Mouse (Mus musculus) cerebellum, adult (tissue): ENCODE results near the gene Trpv6.

ENCODE experiments used
- ATAC-seq: cut with Nextera tagmentation; 2 replicates; pipeline ENCODE4 v1.9.2; 2017; ENCODE audit warnings: mild to moderate bottlenecking, moderate library complexity, mixed read lengths; ENCODE audit not compliant: insufficient number of reproducible peaks, low FRiP score, low TSS enrichment

The Trpv6 gene

DNA sequence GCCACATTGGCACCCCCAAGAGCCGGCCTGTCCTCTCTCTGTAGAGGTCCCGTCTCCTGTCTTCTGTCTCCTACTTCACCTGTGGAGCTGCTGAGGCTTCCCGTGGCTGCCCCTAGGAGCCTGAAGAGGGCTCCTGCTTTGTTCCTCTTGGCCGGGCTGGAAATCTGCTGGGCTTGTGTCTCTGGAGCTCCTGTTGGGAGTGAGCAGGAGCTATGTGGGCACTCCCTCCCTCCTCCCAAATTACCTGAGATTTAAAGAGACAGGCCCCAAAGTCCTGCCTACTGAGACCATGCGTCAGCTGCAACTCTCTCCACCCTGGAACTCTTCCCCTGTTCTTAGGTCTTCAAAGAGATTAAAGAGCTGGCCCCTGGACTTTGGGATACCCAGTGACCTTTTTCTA, at the start of gene Trpv6:
TSS of gene Trpv6 (minus strand) at position 228 of the 400 bp plus-strand sequence.
- ATAC-seq, result no peak

DNA sequence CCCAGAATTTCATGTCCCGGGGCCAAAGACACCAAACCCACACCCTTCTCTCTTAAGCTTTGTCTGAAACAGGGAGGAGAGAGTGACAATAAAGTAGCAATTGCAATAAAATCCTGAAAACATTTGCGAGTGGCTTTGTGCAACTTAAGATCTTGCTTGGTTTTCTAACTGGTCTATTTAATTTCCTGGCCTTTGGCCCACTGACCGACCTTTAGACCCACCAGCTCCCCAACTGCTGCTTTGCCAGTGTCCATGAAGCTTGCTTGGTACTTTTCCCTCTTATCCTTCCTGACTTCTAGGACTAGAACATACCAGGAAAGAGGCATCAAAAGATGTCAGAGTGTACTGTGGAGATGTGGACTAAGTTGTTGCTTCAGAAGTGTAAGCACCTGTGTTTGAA, 49.4 kb upstream of the Trpv6 start:
- no peak for ATAC-seq

DNA sequence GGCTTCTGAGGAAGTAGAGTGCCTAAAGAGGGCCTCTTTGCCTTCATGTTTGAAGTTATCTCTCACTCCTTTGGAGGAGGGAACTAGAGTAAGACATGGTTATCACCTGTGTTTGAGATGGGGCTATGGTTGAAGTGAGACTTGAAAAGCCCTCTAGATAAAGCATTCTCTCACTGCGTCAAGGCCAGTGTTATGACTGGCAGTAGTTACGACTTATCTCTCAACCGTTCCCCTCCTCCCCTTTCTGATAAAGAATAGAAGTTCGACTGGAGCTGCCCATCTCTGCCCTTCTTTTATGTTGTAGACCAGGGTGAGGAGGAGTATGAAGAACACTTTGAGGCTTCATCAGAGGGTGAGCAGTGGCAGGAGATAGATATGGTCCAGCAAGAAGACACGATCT, 48.7 kb upstream of the Trpv6 start:
- ATAC-seq, result no peak

GRCm38 (mm10) chr6:41684131-41684530, 47.9 kb upstream of the Trpv6 start, which contains the start of gene Llcfc1:
Gene Llcfc1, plus strand, starts transcription at chr6:41684431.
- no peak for ATAC-seq

DNA sequence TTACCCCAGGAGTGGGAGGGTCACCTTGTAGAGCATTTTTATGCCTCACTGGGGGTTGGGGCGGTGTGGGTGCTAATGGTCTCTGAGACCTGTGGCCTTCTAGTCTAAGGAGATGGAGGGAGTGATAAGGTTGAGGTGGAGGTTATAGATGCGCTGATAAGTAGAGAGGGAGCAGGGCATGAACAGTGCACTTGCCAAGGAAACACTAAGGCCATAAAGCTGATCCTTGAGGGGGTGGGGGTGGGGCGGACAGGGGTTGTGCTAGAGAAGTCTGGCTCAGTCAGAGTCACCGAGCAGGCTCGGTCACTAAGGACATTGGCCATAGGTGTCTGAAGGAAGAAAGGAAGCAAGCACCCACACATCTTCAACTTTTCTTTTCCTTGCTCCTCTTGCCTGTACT, 45.5 kb upstream of the Trpv6 start:
- ATAC-seq, result no peak

GRCm38 (mm10) chr6:41680669-41681068, 44.5 kb upstream of the Trpv6 start, which contains the start of gene Trpv5:
Gene Trpv5, minus strand, starts transcription at chr6:41680769.
- no peak for ATAC-seq

DNA sequence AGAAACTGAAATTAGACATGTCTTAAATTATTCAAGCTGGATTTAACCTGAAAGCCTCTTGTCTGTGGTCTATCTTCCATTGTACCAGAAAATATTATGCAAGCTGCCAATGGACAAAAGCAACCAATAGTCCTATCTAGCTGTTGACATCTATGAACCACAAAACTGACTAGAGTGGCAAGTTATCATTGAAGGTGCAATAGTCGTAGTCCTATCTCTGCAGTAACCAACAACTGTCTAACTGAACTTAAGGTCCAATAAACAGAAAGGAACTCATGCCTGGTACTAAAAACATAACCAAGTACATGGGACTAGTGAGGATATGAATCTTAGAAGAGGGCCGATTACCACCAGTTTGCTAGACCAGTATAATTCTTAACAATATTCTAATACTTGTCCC, 40.3 kb upstream of the Trpv6 start:
- no peak for ATAC-seq

- no peak for ATAC-seq
Observed at GRCm38 (mm10) chr6:41662320-41662719, 26.1 kb upstream of the Trpv6 start.

GRCm38 (mm10) chr6:41658487-41658886, 22.3 kb upstream of the Trpv6 start:
- ATAC-seq, result no peak

GRCm38 (mm10) chr6:41654648-41655047, 18.4 kb upstream of the Trpv6 start:
- ATAC-seq, result no peak

- ATAC-seq, result no peak
Observed at GRCm38 (mm10) chr6:41653173-41653572, 17.0 kb upstream of the Trpv6 start.

DNA sequence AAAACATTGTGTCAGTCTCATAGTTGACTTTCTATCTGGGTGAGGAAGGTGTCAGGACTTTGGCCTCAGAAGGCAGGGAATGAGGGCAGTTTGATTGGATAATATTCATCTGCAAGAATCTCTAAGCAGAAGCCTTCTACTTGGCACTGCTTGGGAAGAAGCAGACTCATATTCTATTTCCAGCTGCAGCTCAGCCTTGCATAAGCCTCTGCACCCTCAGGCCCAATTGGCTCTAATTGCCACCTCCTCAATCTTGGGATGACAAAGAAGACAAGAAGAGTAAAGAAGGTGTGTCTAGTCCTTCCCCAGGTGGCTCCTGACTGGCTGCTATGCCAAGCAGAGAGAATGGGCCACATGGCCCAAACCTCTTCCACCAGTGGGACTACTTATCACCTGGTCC, 10.5 kb upstream of the Trpv6 start:
- no peak for ATAC-seq

DNA sequence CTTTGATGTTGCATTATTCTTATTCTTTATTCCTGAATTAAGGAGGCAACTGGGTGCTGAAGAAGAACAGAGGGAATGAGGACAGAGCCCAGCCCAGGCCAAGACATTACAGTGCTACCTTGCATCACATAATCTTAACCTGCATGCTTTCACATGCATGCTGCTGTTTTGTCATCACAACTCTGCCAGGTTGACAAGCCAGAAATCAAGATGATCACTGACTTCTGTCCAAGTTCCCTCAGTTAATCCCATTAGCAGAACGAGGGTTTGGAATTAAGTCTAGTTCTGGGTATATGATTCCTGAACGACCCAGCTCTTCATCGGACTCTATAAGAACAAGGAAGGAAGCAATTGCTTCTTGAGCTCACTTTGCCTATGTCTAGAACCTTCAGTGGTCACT, 10.0 kb upstream of the Trpv6 start:
- ATAC-seq, result no peak

- ATAC-seq, result no peak
Observed at GRCm38 (mm10) chr6:41643227-41643626, 7.0 kb upstream of the Trpv6 start.

DNA sequence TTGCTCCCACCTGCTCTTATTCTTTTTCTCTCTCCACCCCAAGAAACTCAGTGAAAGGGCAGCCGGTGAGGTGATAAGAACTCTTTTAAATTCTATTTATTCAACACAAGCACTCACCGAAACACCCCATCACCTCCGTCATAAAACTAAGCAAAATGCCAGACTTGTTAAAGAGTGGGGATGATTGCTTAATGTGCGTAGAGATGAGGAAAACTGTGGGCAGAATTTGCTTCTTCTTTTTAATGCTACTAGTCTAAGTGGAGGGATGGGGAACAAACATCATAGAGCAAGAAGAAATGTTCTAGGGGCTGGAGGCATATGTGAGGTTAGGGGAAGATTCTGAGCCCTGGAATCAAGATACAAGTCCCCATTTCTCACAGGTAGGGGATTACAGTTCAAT, 6.6 kb upstream of the Trpv6 start:
- ATAC-seq, result no peak

DNA sequence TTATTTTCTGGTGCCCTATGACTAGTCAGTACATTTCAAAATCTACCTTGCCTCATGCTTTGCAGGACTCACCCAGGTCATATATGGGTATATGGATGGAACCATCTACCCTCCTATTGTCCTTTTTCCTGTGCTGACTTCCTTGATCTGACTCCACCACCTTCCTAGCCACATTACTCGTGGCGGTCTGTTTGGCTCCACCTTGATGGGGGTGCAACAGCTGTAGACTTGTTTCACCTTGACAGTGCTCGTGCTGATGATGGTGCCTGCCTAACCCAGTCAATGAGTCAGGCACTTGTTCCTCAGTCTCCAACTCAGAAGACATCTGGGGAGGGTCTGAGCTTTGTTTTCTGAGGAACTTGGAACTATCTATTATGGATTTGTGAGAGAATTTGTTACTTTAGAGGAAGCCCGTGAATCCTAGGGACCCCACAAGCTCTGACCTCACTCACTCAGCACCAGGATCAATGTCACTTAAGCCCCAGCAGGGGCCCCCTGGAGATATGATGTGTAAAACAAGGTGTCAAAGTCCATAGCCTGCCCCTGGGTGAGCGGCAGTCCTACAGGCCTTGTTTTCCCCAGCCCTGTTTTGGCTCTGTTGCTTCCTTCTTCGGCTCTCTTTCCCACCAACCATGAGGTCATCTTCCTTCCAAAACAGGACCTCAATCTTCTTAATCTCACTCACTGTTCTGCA, 5.1 kb upstream of the Trpv6 start:
- no peak for ATAC-seq

DNA sequence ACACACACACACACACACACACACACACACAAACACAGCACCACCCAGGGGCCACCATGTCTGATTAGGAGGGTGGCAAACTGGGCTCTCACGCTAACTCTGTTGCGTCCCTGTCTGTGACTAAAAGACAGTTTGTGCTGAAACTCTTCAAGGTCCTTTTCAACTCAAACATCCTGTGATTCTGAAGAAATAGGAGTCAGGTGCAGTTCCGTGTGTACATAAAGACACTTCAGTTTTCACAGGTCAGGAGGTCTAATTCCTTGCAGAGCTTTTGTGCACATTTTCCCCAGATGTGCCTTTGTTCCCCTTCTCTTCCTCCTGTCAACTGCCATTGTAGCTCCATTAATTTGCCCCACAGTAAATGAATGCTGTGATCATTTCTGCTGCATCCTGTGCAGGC, 4.2 kb upstream of the Trpv6 start:
- no peak for ATAC-seq

DNA sequence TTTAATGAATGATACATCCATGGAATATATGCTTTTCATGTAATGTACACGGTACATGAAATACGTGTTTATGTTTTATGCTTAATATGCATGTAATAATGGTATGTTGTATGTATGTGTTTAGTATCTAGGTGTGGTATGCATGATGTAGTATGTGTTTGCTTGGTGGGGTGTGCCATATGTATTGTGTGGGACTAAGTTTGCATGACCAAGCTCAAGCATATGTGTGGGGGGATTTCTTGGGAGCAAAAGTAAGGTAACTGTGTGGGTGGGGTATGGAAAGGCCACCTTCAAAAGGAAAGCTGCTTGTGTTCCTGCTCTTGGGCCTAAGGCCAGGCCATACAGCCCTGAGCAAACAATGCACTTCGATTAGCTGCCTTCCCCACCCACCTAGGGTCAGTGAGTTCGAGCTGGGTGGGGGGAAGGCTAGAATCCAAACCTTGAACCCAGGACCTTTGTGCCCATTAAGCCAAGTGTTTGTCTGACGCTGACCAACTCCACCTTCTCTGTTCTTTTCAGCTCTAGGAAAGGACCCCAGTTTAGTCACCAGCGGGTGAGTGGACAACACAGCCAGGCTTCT, 1.8 kb upstream of the Trpv6 start:
- ATAC-seq, result no peak

- no peak for ATAC-seq
Observed at GRCm38 (mm10) chr6:41637393-41637792, 1.2 kb upstream of the Trpv6 start.

DNA sequence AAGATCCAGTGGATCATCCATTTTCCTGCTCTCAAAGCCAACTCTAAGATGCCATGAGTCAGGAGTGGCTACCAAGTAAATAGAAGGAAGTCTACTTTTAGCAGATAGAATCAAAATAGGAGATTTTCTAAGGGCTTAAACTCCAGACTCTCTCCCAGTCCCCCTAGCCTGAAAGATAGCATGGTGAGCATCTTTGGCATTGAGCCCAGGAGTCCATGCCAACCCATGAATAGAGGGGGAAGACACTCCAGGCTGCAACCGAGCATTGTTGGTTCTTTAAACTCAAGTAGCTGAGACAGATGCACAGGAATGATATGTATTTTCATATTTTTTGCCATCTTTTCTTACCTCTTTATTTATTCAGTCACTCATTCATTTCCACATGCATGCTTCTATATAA, 994 bp downstream of the Trpv6 start:
- ATAC-seq, result no peak

- no peak for ATAC-seq
Observed at GRCm38 (mm10) chr6:41631549-41631948, 4.7 kb downstream of the Trpv6 start.

GRCm38 (mm10) chr6:41630791-41631190, 5.4 kb downstream of the Trpv6 start:
- ATAC-seq, result no peak
